Comparison of ENCODE assay signal across 8 mouse cellular contexts in the genomic region with DNA sequence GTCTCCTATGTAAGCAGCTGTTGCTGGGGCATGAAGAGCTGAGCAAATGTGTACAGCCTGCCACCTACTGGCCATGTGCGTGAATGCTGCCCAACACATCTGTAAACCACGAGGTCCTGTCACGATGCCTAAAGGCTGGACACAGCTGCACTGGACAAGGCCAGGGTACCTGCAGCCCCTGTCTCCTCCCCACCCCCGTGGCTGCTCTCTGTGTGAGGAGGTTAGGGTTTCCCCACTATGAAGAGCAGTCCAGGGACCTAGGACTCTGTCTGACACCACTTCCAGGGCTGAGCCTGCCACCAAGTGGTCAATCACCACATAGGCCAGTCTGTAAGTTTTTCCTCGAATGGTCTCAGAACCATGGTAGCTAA. TPM values are rescaled to one million over a fixed set of nuclear protein-coding genes. Genes with fewer than 3 reads are reported as not detected.
DNase-seq lines count a peak whose midpoint lies in the region; ATAC-seq lines count a peak whose summit lies in the region.

No protein-coding gene starts in this region.

- H3K9ac ChIP-seq in embryonic facial prominence, embryonic 11.5 days (replicated peaks; ENCODE audit: low read length) = no peak overlapping the region; the same call in 1 of the 2 replicates
- peak overlapping the region; percentile 46; the same call in 1 of the 2 replicates for H3K9ac ChIP-seq in midbrain, embryonic 13.5 days (replicated peaks)

- peak; percentile 94 for DNase-seq in 3T3-L1 (ENCODE audit: low read depth, low spot score)
- DNase-seq in adrenal gland, postnatal 25 days = peak; percentile 67
- peak; percentile 89 for DNase-seq in embryonic facial prominence, embryonic 11.5 days (ENCODE audit: low spot score)
- DNase-seq in heart, adult 18-20 months = peak; percentile 76 to 85
- DNase-seq in kidney, adult 18-20 months = peak; percentile 87
- DNase-seq in limb, embryonic 10.5 days (ENCODE audit: low spot score) = peak; percentile 89
- DNase-seq in spleen, adult 12 weeks (ENCODE audit: low spot score) = peak; percentile 58

- H3K27ac ChIP-seq in embryonic facial prominence, embryonic 11.5 days (replicated peaks; ENCODE audit: low read depth, low read length) = no peak overlapping the region
- peak overlapping the region; percentile 84 for H3K27ac ChIP-seq in limb, embryonic 10.5 days
- H3K27ac ChIP-seq in midbrain, embryonic 13.5 days = no peak overlapping the region

- H3K36me3 ChIP-seq in embryonic facial prominence, embryonic 11.5 days (replicated peaks; ENCODE audit: control insufficient read depth, insufficient read depth, low read depth, low read length) = no peaks in the 10 kb centered on the region
- H3K36me3 ChIP-seq in limb, embryonic 10.5 days = no peaks in the 10 kb centered on the region
- no peaks in the 10 kb centered on the region for H3K36me3 ChIP-seq in midbrain, embryonic 13.5 days

- no peak overlapping the region for H3K4me3 ChIP-seq in embryonic facial prominence, embryonic 11.5 days (ENCODE audit: low read depth, low read length)
- peak overlapping the region; percentile 39 for H3K4me3 ChIP-seq in limb, embryonic 10.5 days
- H3K4me3 ChIP-seq in midbrain, embryonic 13.5 days (replicated peaks) = peak overlapping the region; percentile 39

- peak; percentile 92 for ATAC-seq in embryonic facial prominence, embryonic 11.5 days (replicated peaks; ENCODE audit: insufficient number of reproducible peaks, low FRiP score, low TSS enrichment, low read depth)
- peak; percentile 95 for ATAC-seq in midbrain, embryonic 13.5 days

- 5% methylated on average over 5 of the region's 5 CpGs for WGBS in embryonic facial prominence, embryonic 11.5 days
- whole genome bisulfite sequencing in limb, embryonic 10.5 days = 7% methylated on average over 5 of the region's 5 CpGs
- 7% methylated on average over 5 of the region's 5 CpGs for WGBS in midbrain, embryonic 13.5 days

- H3K27me3 ChIP-seq in embryonic facial prominence, embryonic 11.5 days (ENCODE audit: control insufficient read depth, insufficient read depth, low read length) = no peaks in the 10 kb centered on the region
- H3K27me3 ChIP-seq in limb, embryonic 10.5 days (ENCODE audit: low read depth, poor library complexity, severe bottlenecking) = no peaks in the 10 kb centered on the region
- H3K27me3 ChIP-seq in midbrain, embryonic 13.5 days = no peaks in the 10 kb centered on the region

- H3K9me3 ChIP-seq in embryonic facial prominence, embryonic 11.5 days (replicated peaks; ENCODE audit: control insufficient read depth, low read length) = no peaks in the 10 kb centered on the region
- no peaks in the 10 kb centered on the region for H3K9me3 ChIP-seq in limb, embryonic 10.5 days (replicated peaks)
- no peaks in the 10 kb centered on the region for H3K9me3 ChIP-seq in midbrain, embryonic 13.5 days

- no peaks in the 10 kb centered on the region for H3K4me1 ChIP-seq in embryonic facial prominence, embryonic 11.5 days (ENCODE audit: control insufficient read depth, insufficient read depth, low read length)
- H3K4me1 ChIP-seq in limb, embryonic 10.5 days = peaks cover 11% of the 10 kb centered on the region
- H3K4me1 ChIP-seq in midbrain, embryonic 13.5 days (replicated peaks) = no peaks in the 10 kb centered on the region

- H3K4me2 ChIP-seq in embryonic facial prominence, embryonic 11.5 days (ENCODE audit: low read depth, low read length) = peak overlapping the region; percentile 29
- H3K4me2 ChIP-seq in midbrain, embryonic 13.5 days (replicated peaks) = peak overlapping the region; percentile 57

RNA-seq across cellular contexts. Expression of a gene that starts 1.9 kb away (rescaled TPM):
- total RNA-seq in adrenal gland, postnatal 25 days (2021) = 2.9 and 3.2 TPM in 2 replicates
- 0.21 and 0.22 TPM in 2 replicates for polyA plus RNA-seq in embryonic facial prominence, embryonic 11.5 days (2014; fragmentation: Nextera tagmentation; extraction: Ambion mirVana)
- 10 to 100 TPM; 23.7 to 25.1 TPM for total RNA-seq in heart, adult 18-20 months (2021)
- polyA plus RNA-seq in limb, embryonic 10.5 days (2016; fragmentation: Nextera tagmentation; extraction: Ambion mirVana) = 0.14 and 0.38 TPM in 2 replicates
- polyA plus RNA-seq in midbrain, embryonic 13.5 days (2015; fragmentation: Nextera tagmentation; extraction: Ambion mirVana) = 0.44 TPM in 1 of 2 replicates, not detected in the other

RNA-seq across cellular contexts. Expression of a gene that starts 31.8 kb away (rescaled TPM):
- 0.70 and 10.3 TPM in 2 replicates for total RNA-seq in adrenal gland, postnatal 25 days (2021)
- polyA plus RNA-seq in embryonic facial prominence, embryonic 11.5 days (2014; fragmentation: Nextera tagmentation; extraction: Ambion mirVana) = 0.31 TPM in 1 of 2 replicates, not detected in the other
- total RNA-seq in heart, adult 18-20 months (2021) = under 1 TPM; 0.20 to 0.31 TPM
- polyA plus RNA-seq in limb, embryonic 10.5 days (2016; fragmentation: Nextera tagmentation; extraction: Ambion mirVana) = not detected in 2 replicates
- polyA plus RNA-seq in midbrain, embryonic 13.5 days (2015; fragmentation: Nextera tagmentation; extraction: Ambion mirVana) = not detected in 2 replicates
